Mouse (Mus musculus): ENCODE data around the gene Rc3h1. TPM values are rescaled to one million over a fixed set of nuclear protein-coding genes. Genes with fewer than 3 reads are reported as not detected.
"Not testable (repeated sequence)": the region's sequence is repeated elsewhere in the genome, so short reads cannot be mapped to it uniquely, and the experiment has no call there.

Rc3h1 gene
- total RNA-seq, 2 experiments from 2014 or later, result 33.1 to 36.9 TPM

DNA sequence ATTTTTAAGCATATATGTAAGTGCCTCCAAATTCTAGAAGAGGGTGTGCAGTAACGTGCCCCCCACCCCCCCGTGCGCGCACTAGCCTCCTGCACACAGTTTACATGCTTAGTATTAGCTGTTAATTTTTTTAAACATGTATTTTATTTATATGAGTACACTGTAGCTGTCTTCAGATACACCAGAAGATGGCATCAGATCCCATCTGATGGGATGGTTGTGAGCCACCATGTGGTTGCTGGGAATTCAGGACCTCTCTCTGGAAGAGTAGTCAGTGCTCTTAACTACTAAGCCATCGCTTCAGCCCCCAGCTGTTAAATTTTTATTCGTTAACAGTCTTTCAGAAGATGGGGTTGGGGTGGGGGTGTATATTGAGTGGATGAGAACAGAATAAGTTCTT lies 29.3 kb downstream of the Rc3h1 start:
- DNase-seq (ENCODE audit: low spot score in 2 of 2), result no peak

DNA sequence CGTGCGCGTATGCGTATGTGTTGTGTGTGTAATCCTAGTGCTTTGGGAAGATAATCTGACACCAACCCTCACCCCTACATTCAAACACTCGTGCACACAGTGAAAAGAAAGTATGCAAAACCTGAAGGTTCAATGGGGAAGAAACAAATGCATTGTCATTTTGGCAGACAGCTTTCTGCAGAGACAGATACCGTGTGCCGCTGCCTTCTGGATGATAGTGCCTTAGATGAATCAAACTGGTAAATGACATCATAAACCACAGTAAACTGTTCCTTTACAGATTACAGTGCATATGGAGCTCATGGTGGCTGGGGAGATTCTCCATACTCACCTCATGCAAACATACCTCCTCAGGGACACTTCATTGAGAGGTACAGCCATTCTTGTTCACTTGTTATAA lies 57.0 kb downstream of the Rc3h1 start:
- no peak for DNase-seq (ENCODE audit: low spot score in 2 of 2)

DNA sequence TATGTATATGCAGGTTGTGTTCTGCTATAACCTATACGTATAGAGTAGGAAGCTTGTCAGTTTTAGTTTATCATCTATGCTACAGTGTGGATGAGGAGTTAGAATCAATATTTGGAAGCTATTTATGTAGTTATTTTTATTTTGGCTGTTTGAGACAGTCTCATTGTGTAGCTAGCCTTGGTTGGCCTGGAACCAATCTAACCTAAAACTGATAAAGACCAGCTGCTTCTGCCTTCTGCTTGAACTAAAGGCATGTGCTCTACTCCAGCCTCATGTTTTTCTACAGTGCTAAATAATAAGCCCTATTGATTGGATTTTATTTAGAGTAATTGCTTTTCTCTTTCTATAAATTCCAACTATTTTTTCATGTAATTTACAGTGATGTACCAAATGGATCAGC lies 61.0 kb downstream of the Rc3h1 start:
- DNase-seq (ENCODE audit: low spot score in 2 of 2), result no peak

DNA sequence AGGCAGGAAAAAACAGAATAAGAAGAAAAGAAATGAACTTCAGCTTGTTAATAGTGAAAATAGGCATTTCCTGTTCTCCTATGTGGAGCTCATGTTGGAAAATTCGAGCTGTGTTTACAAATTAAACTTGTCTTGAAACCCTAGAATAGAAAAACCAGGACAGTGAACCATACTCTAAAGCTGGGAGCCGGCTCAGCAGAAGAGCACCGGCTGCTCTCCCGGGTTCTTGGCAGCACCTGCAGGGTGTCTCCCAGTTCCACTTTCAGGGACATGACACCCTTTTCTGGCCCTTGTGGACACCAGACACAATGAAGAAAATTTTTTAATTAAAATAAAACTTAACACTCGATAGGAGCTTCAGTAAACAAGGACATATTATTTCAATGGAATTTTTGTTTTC lies 62.4 kb downstream of the Rc3h1 start:
- DNase-seq (ENCODE audit: low spot score in 2 of 2), result no peak

DNA sequence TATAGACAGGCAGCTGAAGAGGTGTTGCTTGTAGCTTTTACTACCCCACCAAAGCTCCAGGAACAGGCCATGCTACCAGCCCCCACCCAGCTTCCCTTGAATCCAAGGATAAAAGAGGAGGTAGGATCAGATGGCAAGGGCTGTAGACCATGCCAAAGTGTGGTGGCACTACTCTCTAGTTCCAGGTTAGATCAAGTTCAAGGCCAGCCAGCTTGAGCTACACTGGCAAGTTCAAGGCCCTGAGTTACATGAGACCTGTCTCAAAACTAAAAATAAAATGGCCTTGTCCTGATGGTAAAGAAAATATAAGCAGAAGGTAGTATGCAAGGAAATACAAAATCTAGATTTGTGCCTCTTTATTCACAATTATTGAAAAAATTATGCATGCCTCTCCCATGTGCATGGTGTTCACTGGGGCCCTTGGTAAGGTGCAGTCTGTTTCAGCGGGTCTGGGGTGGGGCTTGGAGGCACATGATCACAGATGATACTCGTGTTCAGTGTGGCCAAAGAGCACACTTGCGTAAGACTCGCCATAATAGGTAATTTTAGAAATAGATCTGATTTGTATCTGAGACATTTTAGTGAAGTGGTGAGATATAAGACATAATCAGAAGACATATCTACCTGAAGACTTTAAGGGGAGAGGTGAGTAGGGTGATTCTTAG lies 72.0 kb downstream of the Rc3h1 start, which contains the start of gene Serpinc1:
Gene Serpinc1, plus strand, starts transcription at position 515 of the 665 bp plus-strand sequence.
- DNase-seq (ENCODE audit: low spot score in 2 of 2), result no peak

DNA sequence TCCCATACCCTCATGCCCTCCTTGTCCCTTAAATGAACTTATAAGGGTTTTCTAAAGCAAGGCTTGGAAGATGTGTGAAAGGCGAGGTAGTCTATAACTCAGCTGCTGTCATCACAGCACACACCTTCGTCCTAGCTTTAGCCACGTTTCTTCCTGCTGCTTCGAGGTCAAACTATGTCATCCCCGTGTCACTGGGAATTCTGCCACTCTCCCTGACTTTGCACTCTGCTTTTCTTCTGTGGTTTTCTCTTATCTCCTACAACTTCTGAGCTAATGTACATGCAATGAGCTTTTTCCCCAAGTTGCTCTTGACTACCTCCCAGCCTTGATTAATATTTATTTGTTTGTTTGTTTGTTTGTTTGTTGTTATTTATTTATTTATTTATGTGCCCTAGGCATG lies 73.8 kb downstream of the Rc3h1 start:
- no peak for DNase-seq (ENCODE audit: low spot score in 2 of 2)

DNA sequence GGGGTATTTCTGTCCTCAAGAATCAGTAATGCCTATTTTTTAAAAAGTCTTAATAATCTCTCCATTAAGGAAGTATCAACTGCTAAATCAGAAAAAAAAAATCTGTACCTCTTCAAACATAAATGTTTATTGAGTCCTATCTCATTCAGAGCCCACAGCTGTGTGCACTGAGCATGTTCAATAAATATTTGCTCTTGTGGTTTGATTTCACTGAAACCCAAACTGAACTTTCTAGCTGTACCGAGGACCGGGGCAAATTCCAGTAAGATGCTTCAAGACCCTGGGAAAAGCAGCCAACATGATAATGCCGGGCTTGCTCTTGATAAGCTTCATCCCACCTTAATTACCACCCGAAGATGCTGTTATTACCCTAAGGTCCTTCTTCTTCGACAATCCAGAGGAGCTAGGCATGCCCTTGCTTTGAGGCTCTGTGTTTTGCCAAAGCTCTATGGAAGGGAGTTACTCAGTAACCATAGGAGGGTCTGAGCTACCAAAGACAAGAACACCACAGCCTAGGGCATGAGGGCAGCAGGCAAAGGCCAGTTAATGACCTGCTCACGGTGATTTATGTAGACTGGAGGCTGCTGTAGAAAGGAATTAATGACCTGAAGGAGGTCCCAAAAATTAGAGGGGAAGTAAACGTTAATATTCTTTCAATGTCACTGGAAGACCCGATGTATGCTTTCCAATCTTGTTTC lies 74.5 kb downstream of the Rc3h1 start:
- DNase-seq (ENCODE audit: low spot score in 2 of 2), result no peak

DNA sequence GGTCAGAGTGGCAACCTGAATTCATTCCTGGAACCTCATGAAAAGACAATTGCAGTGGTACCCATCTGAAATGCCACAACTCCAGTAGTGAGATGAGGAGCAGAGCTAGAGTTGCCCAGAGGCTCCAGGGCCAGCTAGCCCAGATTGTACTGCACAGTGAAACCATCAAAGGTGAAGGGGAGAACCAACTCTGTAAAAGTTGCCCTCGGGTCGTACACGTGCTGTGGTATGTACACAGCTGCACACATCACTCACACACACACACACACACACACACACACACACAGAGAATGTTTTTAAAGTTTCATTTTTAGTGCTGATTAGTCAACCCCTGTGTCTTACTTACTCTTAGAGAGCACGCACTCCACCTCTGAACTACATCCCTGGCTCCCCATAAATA lies 75.1 kb downstream of the Rc3h1 start:
- no peak for DNase-seq (ENCODE audit: low spot score in 2 of 2)

DNA sequence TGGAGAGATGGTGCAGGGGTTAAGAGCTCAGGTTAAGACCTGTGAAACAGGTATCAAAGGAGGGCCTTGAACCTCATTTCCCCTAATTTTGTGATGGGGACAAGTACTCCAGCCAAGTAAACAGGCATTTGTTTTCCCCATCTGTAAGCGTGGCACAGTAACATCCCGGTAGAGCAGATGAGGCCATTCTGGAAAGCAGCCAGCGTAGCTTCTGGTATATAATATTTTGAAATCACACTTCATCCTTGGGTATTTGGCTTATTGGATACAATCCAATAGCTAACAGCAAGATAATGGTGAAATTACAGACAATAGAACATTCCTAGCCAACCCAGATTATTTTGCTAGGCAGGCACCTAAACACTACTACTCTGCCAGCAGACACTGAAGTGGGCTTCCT lies 76.7 kb downstream of the Rc3h1 start:
- no peak for DNase-seq (ENCODE audit: low spot score in 2 of 2)

DNA sequence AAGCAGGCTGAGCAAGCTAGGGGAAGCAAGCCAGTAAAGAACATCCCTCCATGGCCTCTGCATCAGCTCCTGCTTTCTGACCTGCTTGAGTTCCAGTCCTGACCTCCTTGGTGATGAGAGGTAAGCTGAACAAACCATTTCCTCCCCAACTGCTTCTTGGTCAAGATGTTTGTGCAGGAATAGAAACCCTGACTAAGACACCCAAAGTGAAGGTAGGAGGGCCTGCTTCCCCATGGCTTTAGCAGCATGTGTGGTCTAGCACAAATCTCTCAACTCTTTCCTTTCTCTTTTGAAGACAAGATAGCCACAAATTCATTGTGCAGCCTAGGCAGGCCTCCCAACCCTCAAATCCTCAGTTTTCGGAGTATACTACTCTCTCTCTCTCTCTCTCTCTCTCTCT lies 78.5 kb downstream of the Rc3h1 start:
- not testable (repeated sequence) for DNase-seq (ENCODE audit: low spot score in 2 of 2)

DNA sequence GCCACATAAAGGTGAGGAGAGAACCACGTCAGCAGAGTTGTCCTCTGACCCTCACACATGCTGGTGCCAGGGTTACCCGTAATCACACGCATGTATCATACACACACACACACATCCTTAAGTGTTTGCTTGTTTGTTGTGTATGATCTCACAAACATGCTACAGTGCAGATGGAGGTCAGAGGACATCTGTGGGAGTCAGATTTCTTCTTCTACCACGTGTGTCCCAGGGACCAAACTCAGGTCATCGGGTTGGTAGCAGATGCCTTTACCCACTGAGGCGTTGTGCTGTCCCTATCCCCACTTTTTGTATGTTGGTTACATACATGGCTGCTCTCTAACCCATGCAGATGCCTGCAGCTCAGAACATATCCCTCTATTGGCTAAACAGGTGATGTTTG lies 79.3 kb downstream of the Rc3h1 start:
- no peak for DNase-seq (ENCODE audit: low spot score in 2 of 2)

DNA sequence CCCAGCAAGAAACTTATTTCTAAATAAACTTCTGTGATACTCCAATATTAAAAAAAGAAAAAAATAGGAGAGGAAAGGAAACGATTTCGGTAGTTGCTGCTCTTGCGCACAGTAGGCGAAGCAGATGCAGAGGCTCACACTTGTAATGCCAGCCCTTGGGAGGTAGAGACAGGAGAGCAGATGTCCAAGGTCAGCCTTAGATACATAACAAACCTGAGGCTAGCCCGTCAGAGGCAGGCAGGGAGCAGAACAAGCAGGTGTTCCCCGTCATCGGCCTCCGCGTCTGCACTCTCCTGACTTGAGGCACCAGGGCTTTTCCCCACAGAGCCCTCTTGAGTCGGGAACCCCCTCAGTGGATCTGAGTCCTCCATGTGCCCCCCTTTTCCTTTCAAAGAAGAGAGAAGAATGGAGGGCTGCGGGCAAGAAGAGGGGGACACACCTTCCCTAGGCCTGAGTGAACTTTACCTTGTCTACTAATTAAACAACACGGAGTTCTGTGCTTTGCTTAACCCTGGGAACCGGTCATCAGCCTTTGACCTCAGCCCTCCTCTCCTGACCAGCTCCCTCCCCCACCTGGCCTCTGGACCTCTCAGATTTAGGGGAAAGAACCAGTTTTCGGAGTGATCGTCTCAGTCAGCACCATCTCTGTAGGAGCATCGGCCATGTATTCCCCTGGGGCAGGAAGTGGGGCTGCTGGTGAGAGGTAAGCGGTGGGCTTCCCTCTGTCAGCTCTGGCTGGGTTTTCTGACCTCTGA lies 80.8 kb downstream of the Rc3h1 start:
- DNase-seq (ENCODE audit: low spot score in 2 of 2), result no peak

DNA sequence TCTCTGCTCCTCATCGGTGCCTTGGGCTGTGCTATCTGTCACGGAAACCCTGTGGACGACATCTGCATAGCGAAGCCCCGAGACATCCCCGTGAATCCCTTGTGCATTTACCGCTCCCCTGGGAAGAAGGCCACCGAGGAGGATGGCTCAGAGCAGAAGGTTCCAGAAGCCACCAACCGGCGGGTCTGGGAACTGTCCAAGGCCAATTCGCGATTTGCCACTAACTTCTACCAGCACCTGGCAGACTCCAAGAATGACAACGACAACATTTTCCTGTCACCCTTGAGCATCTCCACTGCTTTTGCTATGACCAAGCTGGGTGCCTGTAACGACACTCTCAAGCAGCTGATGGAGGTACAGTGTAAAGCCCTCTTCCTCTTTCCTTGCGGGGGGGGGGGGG lies 83.2 kb downstream of the Rc3h1 start:
- DNase-seq (ENCODE audit: low spot score in 2 of 2), result no peak

DNA sequence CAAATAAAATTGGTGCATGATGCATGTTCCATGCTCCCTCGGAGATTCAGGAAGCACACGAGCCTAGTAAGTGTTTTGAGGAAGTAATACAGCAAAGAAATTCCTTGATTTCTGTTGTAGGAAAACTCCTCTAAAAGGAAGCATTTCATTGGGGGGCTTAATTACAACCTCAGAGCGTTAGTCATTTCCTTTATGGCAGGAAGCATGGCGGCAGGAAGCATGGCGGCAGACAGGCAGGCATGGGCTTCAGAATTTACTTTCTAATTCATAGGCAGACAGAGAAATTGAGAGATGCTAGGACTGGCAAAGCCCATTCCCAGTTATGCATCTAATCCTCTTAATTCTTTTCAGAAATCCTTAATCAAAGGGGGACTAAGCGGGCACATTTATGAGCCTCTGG lies 87.6 kb downstream of the Rc3h1 start:
- no peak for DNase-seq (ENCODE audit: low spot score in 2 of 2)

DNA sequence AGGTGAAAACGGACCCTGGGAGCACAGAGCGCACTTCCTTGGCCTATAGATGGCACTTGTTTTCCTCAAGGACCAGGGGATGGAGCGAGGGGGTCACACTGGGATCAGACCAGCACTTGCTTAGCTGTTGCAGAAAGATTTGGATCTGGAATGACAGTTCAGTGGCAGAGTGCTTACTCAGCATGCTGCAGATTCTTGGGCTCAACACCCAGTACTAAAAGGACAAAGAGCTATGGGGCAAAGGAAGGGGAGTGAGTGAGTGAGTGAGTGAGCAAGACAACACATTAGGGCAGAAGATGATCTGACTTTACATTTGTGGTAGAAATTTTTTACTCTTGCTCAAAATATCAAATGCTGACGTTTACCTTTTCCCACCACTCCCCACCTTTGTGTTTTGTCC lies 98.7 kb downstream of the Rc3h1 start:
- no peak for DNase-seq (ENCODE audit: low spot score in 2 of 2)

DNA sequence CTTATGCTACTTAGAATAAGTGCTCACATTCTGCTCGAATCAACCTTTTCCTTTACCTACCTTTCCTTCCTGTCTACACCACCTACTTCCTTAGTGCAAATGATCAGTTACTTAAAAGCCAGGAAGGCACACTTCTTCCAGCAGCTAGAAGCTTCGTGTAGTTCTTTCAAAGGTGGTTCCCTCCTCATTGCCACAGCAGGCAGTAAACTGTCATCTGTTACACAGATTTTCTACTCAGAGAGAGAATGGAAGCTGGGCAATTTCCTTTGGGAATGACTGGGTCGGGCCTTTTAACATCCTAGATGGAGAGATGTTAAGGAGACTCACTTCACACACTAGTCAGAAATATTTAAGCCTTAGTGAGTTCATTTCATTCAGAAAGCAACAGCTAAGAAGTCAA lies 99.3 kb downstream of the Rc3h1 start:
- no peak for DNase-seq (ENCODE audit: low spot score in 2 of 2)

DNA sequence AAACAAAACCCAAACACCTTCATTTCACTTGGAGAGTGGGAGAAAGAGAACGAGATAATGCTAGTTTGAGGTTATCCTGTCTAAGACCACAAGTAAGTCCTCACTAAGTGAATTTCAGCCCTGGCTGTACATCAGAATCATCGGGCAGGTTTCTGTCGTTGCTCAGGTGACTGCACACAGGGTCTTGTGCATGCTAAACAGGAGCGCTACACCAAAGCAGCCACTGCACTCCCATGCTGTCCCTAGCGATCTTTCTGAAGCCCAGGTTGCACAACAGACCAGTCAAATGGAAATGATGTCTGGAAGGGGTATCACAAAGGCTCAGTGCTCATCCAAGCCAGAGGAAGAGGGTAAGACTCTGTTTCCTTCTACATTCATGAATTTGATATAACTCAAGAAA lies 100.3 kb downstream of the Rc3h1 start:
- no peak for DNase-seq (ENCODE audit: low spot score in 2 of 2)

DNA sequence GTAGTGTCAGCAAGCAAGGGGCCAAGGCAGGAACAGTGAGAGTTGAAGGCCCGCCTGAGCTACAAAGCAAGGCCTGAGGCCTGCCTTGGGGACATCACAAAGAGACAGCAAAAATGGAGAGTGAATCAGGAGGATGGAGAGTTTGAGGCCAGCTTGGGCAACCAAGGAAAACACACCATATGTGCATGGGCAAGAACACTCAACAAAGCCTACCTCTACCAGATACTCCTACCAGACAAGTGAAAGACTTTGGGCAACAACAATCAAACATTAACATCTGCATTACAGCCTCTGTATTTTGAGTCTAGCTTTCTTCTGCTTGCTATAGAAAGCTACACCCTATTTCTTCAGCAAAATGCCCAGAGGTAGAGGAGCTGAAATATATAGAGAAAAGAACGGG lies 101.8 kb downstream of the Rc3h1 start:
- no peak for DNase-seq (ENCODE audit: low spot score in 2 of 2)

DNA sequence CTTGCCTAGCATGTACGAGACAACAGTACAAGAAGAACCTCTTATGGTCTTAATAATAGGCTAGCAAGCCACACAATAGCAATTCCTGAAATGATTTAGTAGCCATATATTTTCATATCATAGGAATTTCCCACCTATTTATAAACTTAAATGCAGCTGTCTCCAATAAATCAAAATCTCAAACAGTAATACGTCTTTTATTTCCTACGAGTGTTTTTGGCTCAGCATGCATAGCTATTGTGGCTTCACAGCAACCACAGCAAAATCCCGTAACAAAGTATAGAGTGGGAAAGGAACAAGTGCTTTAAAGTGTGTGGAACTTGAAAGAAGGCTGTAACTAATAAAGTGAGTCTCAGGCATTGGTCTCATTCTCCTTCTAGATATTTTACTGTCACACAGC lies 104.2 kb downstream of the Rc3h1 start:
- no peak for DNase-seq (ENCODE audit: low spot score in 2 of 2)

DNA sequence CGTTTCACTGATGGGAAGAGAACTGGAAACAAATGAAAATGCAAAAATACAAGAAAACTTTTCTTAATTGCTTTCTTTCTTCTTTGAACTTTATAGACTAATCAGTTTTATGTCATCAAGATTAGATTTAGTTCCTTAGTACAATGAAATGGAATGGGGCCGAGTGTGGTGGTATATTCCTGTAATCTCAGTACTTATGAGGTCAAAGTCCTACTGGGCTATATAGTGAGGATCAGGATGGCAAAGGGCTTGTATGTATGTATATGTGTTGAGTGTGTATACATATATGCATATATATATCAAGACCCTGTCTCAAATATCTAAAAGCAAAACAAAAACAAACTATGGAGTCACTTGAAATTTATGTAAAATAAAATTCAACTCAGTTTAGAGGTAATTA lies 110.2 kb downstream of the Rc3h1 start:
- no peak for DNase-seq (ENCODE audit: low spot score in 2 of 2)

DNA sequence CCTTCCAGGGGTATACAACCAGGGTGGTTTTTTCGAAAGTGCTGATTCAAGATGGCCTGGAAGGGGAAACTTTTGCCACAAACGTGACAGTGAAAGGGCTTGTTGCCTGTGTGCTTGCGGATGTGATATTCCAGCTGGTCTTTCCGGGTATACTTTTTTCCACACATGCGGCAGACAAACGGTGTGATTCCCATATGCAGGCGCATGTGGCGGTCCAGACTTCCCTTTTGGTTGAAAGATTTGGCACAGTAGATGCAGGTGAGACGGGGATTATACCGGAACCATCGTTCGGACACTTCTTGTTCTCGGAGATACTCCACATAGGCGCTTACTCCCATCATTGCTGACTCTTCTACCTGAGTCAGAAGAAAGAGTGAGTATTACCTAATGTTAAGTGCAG lies 113.8 kb downstream of the Rc3h1 start:
- DNase-seq (ENCODE audit: low spot score in 2 of 2), result no peak
